Mouse (Mus musculus): ENCODE measurements around the gene Notch4. TPM values are rescaled to one million over a fixed set of nuclear protein-coding genes. Genes with fewer than 3 reads are reported as not detected.

The Notch4 gene
- polyA plus RNA-seq, 1 experiment from 2014 or later: 6.1 TPM

- ATAC-seq: no peak
These were observed 714 bp upstream of the Notch4 start for GRCm38 (mm10) chr17:34563354-34563753.

GRCm38 (mm10) chr17:34564796-34565195 is 728 bp downstream of the Notch4 start:
- Histone ChIP-seq H3K27ac (ENCODE audit: low read depth, low read length) (peak overlapping the region; percentile 48; the same call in 1 of the 2 replicates), H3K4me3 (ENCODE audit: low read length) (no peak overlapping the region), H3K9me3 (ENCODE audit: control insufficient read depth, low read length) (no peaks in the 10 kb centered on the region; the same call in 1 of the 2 replicates), H3K27me3 (replicated peaks; ENCODE audit: control insufficient read depth, insufficient read depth, low read length) (no peaks in the 10 kb centered on the region), H3K9ac (ENCODE audit: low read depth, low read length) (no peak overlapping the region; the same call in 1 of the 2 replicates), H3K4me2 (ENCODE audit: low read length) (peak overlapping the region; percentile 25), H3K4me1 (ENCODE audit: control insufficient read depth, insufficient read depth, low read depth, low read length) (no peaks in the 10 kb centered on the region), H3K36me3 (ENCODE audit: control insufficient read depth, insufficient read depth, low read length) (no peaks in the 10 kb centered on the region)
- whole genome bisulfite sequencing: 52% methylated on average over 3 of the region's 3 CpGs
- no peak for ATAC-seq

More at GRCm38 (mm10) chr17:34563354-34563753, 714 bp upstream of the Notch4 start:
- Histone ChIP-seq H3K4me2 (ENCODE audit: low read length) (no peak overlapping the region), H3K9ac (ENCODE audit: low read depth, low read length) (no peak overlapping the region), H3K4me3 (ENCODE audit: low read length) (no peak overlapping the region), H3K4me1 (ENCODE audit: control insufficient read depth, insufficient read depth, low read depth, low read length) (no peaks in the 10 kb centered on the region), H3K9me3 (ENCODE audit: control insufficient read depth, low read length) (no peaks in the 10 kb centered on the region; the same call in 1 of the 2 replicates), H3K36me3 (ENCODE audit: control insufficient read depth, insufficient read depth, low read length) (no peaks in the 10 kb centered on the region), H3K27me3 (replicated peaks; ENCODE audit: control insufficient read depth, insufficient read depth, low read length) (no peaks in the 10 kb centered on the region), H3K27ac (ENCODE audit: low read depth, low read length) (no peak overlapping the region)
- 84% methylated on average over 11 of the region's 11 CpGs for WGBS

GRCm38 (mm10) chr17:34567311-34567710 is 3.2 kb downstream of the Notch4 start:
- H3K27ac ChIP-seq (ENCODE audit: low read depth, low read length): no peak overlapping the region
- ATAC-seq: no peak
- H3K36me3 ChIP-seq (ENCODE audit: control insufficient read depth, insufficient read depth, low read length): no peaks in the 10 kb centered on the region
- no peak overlapping the region for H3K9ac ChIP-seq (ENCODE audit: low read depth, low read length)
- no peak overlapping the region for H3K4me2 ChIP-seq (ENCODE audit: low read length)
- H3K27me3 ChIP-seq (replicated peaks; ENCODE audit: control insufficient read depth, insufficient read depth, low read length): no peaks in the 10 kb centered on the region
- H3K4me1 ChIP-seq (ENCODE audit: control insufficient read depth, insufficient read depth, low read depth, low read length): no peaks in the 10 kb centered on the region
- 76% methylated on average over 9 of the region's 9 CpGs for WGBS
- no peak overlapping the region for H3K4me3 ChIP-seq (ENCODE audit: low read length)
- H3K9me3 ChIP-seq (ENCODE audit: control insufficient read depth, low read length): no peaks in the 10 kb centered on the region; the same call in 1 of the 2 replicates

- Histone ChIP-seq H3K36me3 (ENCODE audit: control insufficient read depth, insufficient read depth, low read length) (no peaks in the 10 kb centered on the region), H3K27me3 (replicated peaks; ENCODE audit: control insufficient read depth, insufficient read depth, low read length) (no peaks in the 10 kb centered on the region), H3K27ac (ENCODE audit: low read depth, low read length) (no peak overlapping the region), H3K9ac (ENCODE audit: low read depth, low read length) (no peak overlapping the region), H3K9me3 (ENCODE audit: control insufficient read depth, low read length) (no peaks in the 10 kb centered on the region; the same call in 1 of the 2 replicates), H3K4me3 (ENCODE audit: low read length) (no peak overlapping the region), H3K4me2 (ENCODE audit: low read length) (no peak overlapping the region), H3K4me1 (ENCODE audit: control insufficient read depth, insufficient read depth, low read depth, low read length) (no peaks in the 10 kb centered on the region)
- ATAC-seq: no peak
- 76% methylated on average over 12 of the region's 13 CpGs for WGBS
These were observed 4.4 kb downstream of the Notch4 start for GRCm38 (mm10) chr17:34568421-34568820.

- WGBS: 80% methylated on average over 4 of the region's 4 CpGs
- no peaks in the 10 kb centered on the region for H3K27me3 ChIP-seq (replicated peaks; ENCODE audit: control insufficient read depth, insufficient read depth, low read length)
- no peak overlapping the region for H3K9ac ChIP-seq (ENCODE audit: low read depth, low read length)
- H3K9me3 ChIP-seq (ENCODE audit: control insufficient read depth, low read length): no peaks in the 10 kb centered on the region; the same call in 1 of the 2 replicates
- H3K4me2 ChIP-seq (ENCODE audit: low read length): no peak overlapping the region
- H3K4me1 ChIP-seq (ENCODE audit: control insufficient read depth, insufficient read depth, low read depth, low read length): no peaks in the 10 kb centered on the region
- H3K27ac ChIP-seq (ENCODE audit: low read depth, low read length): no peak overlapping the region
- ATAC-seq: no peak
- no peak overlapping the region for H3K4me3 ChIP-seq (ENCODE audit: low read length)
- no peaks in the 10 kb centered on the region for H3K36me3 ChIP-seq (ENCODE audit: control insufficient read depth, insufficient read depth, low read length)
These were observed 5.9 kb downstream of the Notch4 start for GRCm38 (mm10) chr17:34569919-34570318.

- Histone ChIP-seq H3K4me1 (ENCODE audit: control insufficient read depth, insufficient read depth, low read depth, low read length) (no peaks in the 10 kb centered on the region), H3K27me3 (replicated peaks; ENCODE audit: control insufficient read depth, insufficient read depth, low read length) (no peaks in the 10 kb centered on the region), H3K9ac (ENCODE audit: low read depth, low read length) (no peak overlapping the region), H3K9me3 (ENCODE audit: control insufficient read depth, low read length) (no peaks in the 10 kb centered on the region), H3K4me2 (ENCODE audit: low read length) (no peak overlapping the region), H3K4me3 (ENCODE audit: low read length) (no peak overlapping the region), H3K36me3 (ENCODE audit: control insufficient read depth, insufficient read depth, low read length) (no peaks in the 10 kb centered on the region), H3K27ac (ENCODE audit: low read depth, low read length) (no peak overlapping the region)
- no peak for ATAC-seq
- WGBS: 11% methylated on average over 5 of the region's 5 CpGs
These were observed 7.8 kb downstream of the Notch4 start for GRCm38 (mm10) chr17:34571875-34572274.

GRCm38 (mm10) chr17:34572361-34572760 is 8.3 kb downstream of the Notch4 start:
- no peaks in the 10 kb centered on the region for H3K36me3 ChIP-seq (ENCODE audit: control insufficient read depth, insufficient read depth, low read length)
- H3K27me3 ChIP-seq (replicated peaks; ENCODE audit: control insufficient read depth, insufficient read depth, low read length): no peaks in the 10 kb centered on the region
- ATAC-seq: no peak
- no peak overlapping the region for H3K27ac ChIP-seq (ENCODE audit: low read depth, low read length)
- H3K4me1 ChIP-seq (ENCODE audit: control insufficient read depth, insufficient read depth, low read depth, low read length): no peaks in the 10 kb centered on the region
- H3K4me3 ChIP-seq (ENCODE audit: low read length): no peak overlapping the region
- no peak overlapping the region for H3K9ac ChIP-seq (ENCODE audit: low read depth, low read length)
- 9% methylated on average over 15 of the region's 15 CpGs for WGBS
- no peaks in the 10 kb centered on the region for H3K9me3 ChIP-seq (ENCODE audit: control insufficient read depth, low read length)
- no peak overlapping the region for H3K4me2 ChIP-seq (ENCODE audit: low read length)

- Histone ChIP-seq H3K4me2 (ENCODE audit: low read length) (no peak overlapping the region), H3K27me3 (replicated peaks; ENCODE audit: control insufficient read depth, insufficient read depth, low read length) (no peaks in the 10 kb centered on the region), H3K36me3 (ENCODE audit: control insufficient read depth, insufficient read depth, low read length) (no peaks in the 10 kb centered on the region), H3K9me3 (ENCODE audit: control insufficient read depth, low read length) (no peaks in the 10 kb centered on the region), H3K4me1 (ENCODE audit: control insufficient read depth, insufficient read depth, low read depth, low read length) (no peaks in the 10 kb centered on the region), H3K27ac (ENCODE audit: low read depth, low read length) (no peak overlapping the region), H3K4me3 (ENCODE audit: low read length) (no peak overlapping the region), H3K9ac (ENCODE audit: low read depth, low read length) (no peak overlapping the region)
- ATAC-seq: no peak
- 80% methylated on average over 4 of the region's 5 CpGs for WGBS
These were observed 12.5 kb downstream of the Notch4 start for GRCm38 (mm10) chr17:34576577-34576976.

- WGBS: 92% methylated on average over 3 of the region's 3 CpGs
- no peak for ATAC-seq
- Histone ChIP-seq H3K9ac (ENCODE audit: low read depth, low read length) (no peak overlapping the region), H3K4me1 (ENCODE audit: control insufficient read depth, insufficient read depth, low read depth, low read length) (no peaks in the 10 kb centered on the region), H3K9me3 (ENCODE audit: control insufficient read depth, low read length) (no peaks in the 10 kb centered on the region), H3K27ac (ENCODE audit: low read depth, low read length) (no peak overlapping the region), H3K4me2 (ENCODE audit: low read length) (no peak overlapping the region), H3K27me3 (replicated peaks; ENCODE audit: control insufficient read depth, insufficient read depth, low read length) (no peaks in the 10 kb centered on the region), H3K36me3 (ENCODE audit: control insufficient read depth, insufficient read depth, low read length) (no peaks in the 10 kb centered on the region), H3K4me3 (ENCODE audit: low read length) (no peak overlapping the region)
These were observed 14.0 kb downstream of the Notch4 start for GRCm38 (mm10) chr17:34578070-34578469.

GRCm38 (mm10) chr17:34582528-34582927 is 18.5 kb downstream of the Notch4 start:
- H3K4me3 ChIP-seq (ENCODE audit: low read length): no peak overlapping the region
- H3K4me1 ChIP-seq (ENCODE audit: control insufficient read depth, insufficient read depth, low read depth, low read length): peaks cover 10% of the 10 kb centered on the region
- ATAC-seq: no peak
- no peak overlapping the region for H3K4me2 ChIP-seq (ENCODE audit: low read length)
- no peaks in the 10 kb centered on the region for H3K27me3 ChIP-seq (replicated peaks; ENCODE audit: control insufficient read depth, insufficient read depth, low read length)
- H3K9me3 ChIP-seq (ENCODE audit: control insufficient read depth, low read length): no peaks in the 10 kb centered on the region
- WGBS: 88% methylated on average over 12 of the region's 12 CpGs
- H3K27ac ChIP-seq (ENCODE audit: low read depth, low read length): no peak overlapping the region
- no peak overlapping the region for H3K9ac ChIP-seq (ENCODE audit: low read depth, low read length)
- H3K36me3 ChIP-seq (ENCODE audit: control insufficient read depth, insufficient read depth, low read length): no peaks in the 10 kb centered on the region

Data from hindbrain, embryonic 16.5 days (tissue).